Mouse (Mus musculus): Measurements from ENCODE around the gene Calm2. TPM values are rescaled to one million over a fixed set of nuclear protein-coding genes. Genes with fewer than 3 reads are reported as not detected.

The Calm2 gene
- polyA plus RNA-seq (2015; fragmentation: Illumina TruSeq; extraction: RNeasy Lipid Tissue Mini Kit (QIAGEN cat#74804); ENCODE audit: insufficient read depth, low read depth, low replicate concordance): 79.5 TPM

GRCm38 (mm10) chr17:87446767-87447611 lies at the start of gene Calm2:
Gene Calm2 (minus strand): TSS chr17:87446935.

GRCm38 (mm10) chr17:87427511-87427910 lies 19.2 kb downstream of the Calm2 start, which contains the start of gene Stpg4:
Gene Stpg4 (minus strand): TSS chr17:87427741.

Other genes starting within 250 kb of the Calm2 start
- 79.1 TPM for gene Mcfd2, start 181.0 kb downstream of the Calm2 start, polyA plus RNA-seq (2015; fragmentation: Illumina TruSeq; extraction: RNeasy Lipid Tissue Mini Kit (QIAGEN cat#74804); ENCODE audit: insufficient read depth, low read depth, low replicate concordance)
- 6.8 TPM for gene Ttc7, start 164.0 kb downstream of the Calm2 start, polyA plus RNA-seq (2015; fragmentation: Illumina TruSeq; extraction: RNeasy Lipid Tissue Mini Kit (QIAGEN cat#74804); ENCODE audit: insufficient read depth, low read depth, low replicate concordance)
- gene Stpg4, start 19.2 kb downstream of the Calm2 start, polyA plus RNA-seq (2015; fragmentation: Illumina TruSeq; extraction: RNeasy Lipid Tissue Mini Kit (QIAGEN cat#74804); ENCODE audit: insufficient read depth, low read depth, low replicate concordance): not detected
- gene Epcam, start 189.0 kb upstream of the Calm2 start, polyA plus RNA-seq (2015; fragmentation: Illumina TruSeq; extraction: RNeasy Lipid Tissue Mini Kit (QIAGEN cat#74804); ENCODE audit: insufficient read depth, low read depth, low replicate concordance): 13.1 TPM
- 3.3 TPM for gene Msh2, start 225.4 kb upstream of the Calm2 start, polyA plus RNA-seq (2015; fragmentation: Illumina TruSeq; extraction: RNeasy Lipid Tissue Mini Kit (QIAGEN cat#74804); ENCODE audit: insufficient read depth, low read depth, low replicate concordance)